Mouse (Mus musculus) CH12.LX (cell line): ENCODE data around the gene Cdk2. TPM values are rescaled to one million over a fixed set of nuclear protein-coding genes. Genes with fewer than 3 reads are reported as not detected.

Experiments
- DNase-seq: peaks from one replicate; pipeline ENCODE4 v3.0.0-alpha.2; 2013; ENCODE audit errors: extremely low read depth
- H3K27ac ChIP-seq: 2 replicates; pipeline ENCODE4 v1.5.1; 2012; ENCODE audit warnings: low read depth, mild to moderate bottlenecking, control low read depth, moderate library complexity; ENCODE audit not compliant: insufficient read depth
- H3K27me3 ChIP-seq: replicated peaks from 2 replicates; pipeline ENCODE3; 2012; ENCODE audit warnings: inconsistent platforms
- H3K36me3 ChIP-seq, 2 experiments: replicated peaks in 1 of 2; 2 replicates each; pipeline versions ENCODE3 to v1.6.1; 2012; ENCODE audit warnings: inconsistent platforms in 1 of 2, low read length in 1 of 2, mild to moderate bottlenecking in 1 of 2, mixed read lengths in 1 of 2, moderate library complexity in 1 of 2; ENCODE audit not compliant: control insufficient read depth in 1 of 2, insufficient read depth in 1 of 2
- H3K4me1 ChIP-seq, 2 experiments: 2 replicates each; pipeline ENCODE4 v1.6.1; 2012; ENCODE audit warnings: inconsistent platforms in 1 of 2, moderate library complexity in 1 of 2; ENCODE audit not compliant: insufficient read depth in 2 of 2, control insufficient read depth in 1 of 2
- H3K4me2 ChIP-seq: 2 replicates; pipeline ENCODE4 v1.6.1; 2012; ENCODE audit warnings: low read depth, mild to moderate bottlenecking, control low read depth; ENCODE audit not compliant: poor library complexity, insufficient read depth, severe bottlenecking
- H3K4me3 ChIP-seq, 3 experiments: fragments of 150-350 bp in 1 of 3; sonication (generic) in 1 of 3; replicated peaks in 1 of 3; 2 replicates each; pipeline versions ENCODE3 to v1.5.1; 2011 to 2012; ENCODE audit warnings: low read depth in 2 of 3, low read length in 2 of 3, mild to moderate bottlenecking in 2 of 3, moderate library complexity in 2 of 3, control low read depth in 1 of 3, improper control_type of control experiment in 1 of 3, inconsistent platforms in 1 of 3, mixed read lengths in 1 of 3; ENCODE audit not compliant: poor library complexity in 1 of 3
- H3K79me2 ChIP-seq: replicated peaks from 2 replicates; pipeline ENCODE4 v1.6.1; 2012; ENCODE audit warnings: mild to moderate bottlenecking, moderate library complexity; ENCODE audit not compliant: control insufficient read depth, poor library complexity, insufficient read depth, severe bottlenecking; ENCODE audit errors: extremely low read depth
- H3K9ac ChIP-seq: 2 replicates; pipeline ENCODE4 v1.6.1; 2012; ENCODE audit warnings: low read depth, mild to moderate bottlenecking, control low read depth, moderate library complexity; ENCODE audit not compliant: insufficient read depth
- H3K9me3 ChIP-seq: replicated peaks from 2 replicates; pipeline ENCODE3; 2012; ENCODE audit warnings: low read length, inconsistent platforms, mixed read lengths
- CHD1 ChIP-seq: IDR thresholded peaks from 2 replicates; pipeline ENCODE4 v1.6.1; 2012; ENCODE audit warnings: low read depth, low read length, improper control_type of control experiment, inconsistent platforms
- CTCF ChIP-seq, 2 experiments: IDR thresholded peaks in 1 of 2; conservative IDR thresholded peaks in 1 of 2; 2 replicates each; pipeline ENCODE4 v1.5.1; 2011 to 2012; ENCODE audit warnings: low read depth in 2 of 2, low read length in 2 of 2, improper control_type of control experiment in 1 of 2, inconsistent platforms in 1 of 2, mild to moderate bottlenecking in 1 of 2, moderate library complexity in 1 of 2
- HCFC1 ChIP-seq: IDR thresholded peaks from 2 replicates; pipeline ENCODE4 v1.6.1; 2012; ENCODE audit warnings: low read depth, mild to moderate bottlenecking, inconsistent platforms, low read length, improper control_type of control experiment
- JUN ChIP-seq: IDR thresholded peaks from 2 replicates; pipeline ENCODE4 v1.6.1; 2011; ENCODE audit warnings: low read depth, mild to moderate bottlenecking, low read length, improper control_type of control experiment, moderate library complexity; ENCODE audit not compliant: insufficient read depth
- MAZ ChIP-seq: IDR thresholded peaks from 2 replicates; pipeline ENCODE4 v1.6.1; 2012; ENCODE audit warnings: low read depth, mild to moderate bottlenecking, inconsistent platforms, low read length, improper control_type of control experiment, moderate library complexity
- MYC ChIP-seq: IDR thresholded peaks from 2 replicates; pipeline ENCODE4 v1.6.1; 2011; ENCODE audit warnings: low read depth, mild to moderate bottlenecking, improper control_type of control experiment, low read length
- NELFE ChIP-seq: IDR thresholded peaks from 2 replicates; pipeline ENCODE4 v1.6.1; 2011; ENCODE audit warnings: low read depth, low read length, improper control_type of control experiment
- NRF1 ChIP-seq: IDR thresholded peaks from 2 replicates; pipeline ENCODE4 v1.6.1; 2014; ENCODE audit warnings: low read depth, mild to moderate bottlenecking, inconsistent platforms, low read length, improper control_type of control experiment, moderate library complexity
- PAX5 ChIP-seq: IDR thresholded peaks from 2 replicates; pipeline ENCODE4 v1.6.1; 2012; ENCODE audit warnings: low read length, inconsistent platforms, mixed read lengths
- POLR2A ChIP-seq: IDR thresholded peaks from 2 replicates; pipeline ENCODE4 v1.6.1; 2011; ENCODE audit warnings: low read depth, mild to moderate bottlenecking, improper control_type of control experiment, low read length
- POLR2AphosphoS2 ChIP-seq: IDR thresholded peaks from 2 replicates; pipeline ENCODE4 v1.6.1; 2011; ENCODE audit warnings: low read depth, low read length, improper control_type of control experiment
- RCOR1 ChIP-seq: conservative IDR thresholded peaks from 2 replicates; pipeline ENCODE4 v1.6.1; 2012; ENCODE audit warnings: low read depth, mild to moderate bottlenecking, inconsistent platforms, low read length, improper control_type of control experiment
- SIN3A ChIP-seq: IDR thresholded peaks from 2 replicates; pipeline ENCODE4 v1.6.1; 2012; ENCODE audit warnings: low read length, improper control_type of control experiment, inconsistent platforms
- SMC3 ChIP-seq: IDR thresholded peaks from 2 replicates; pipeline ENCODE4 v1.6.1; 2011; ENCODE audit warnings: low read depth, low read length, improper control_type of control experiment
- TBP ChIP-seq: conservative IDR thresholded peaks from 2 replicates; pipeline ENCODE4 v1.6.1; 2011; ENCODE audit warnings: low read depth, low read length, improper control_type of control experiment
- UBTF ChIP-seq: IDR thresholded peaks from 2 replicates; pipeline ENCODE4 v1.6.1; 2012; ENCODE audit warnings: low read depth, mild to moderate bottlenecking, inconsistent platforms, low read length, improper control_type of control experiment, moderate library complexity
- ZKSCAN1 ChIP-seq: IDR thresholded peaks from 2 replicates; pipeline ENCODE4 v1.6.1; 2012; ENCODE audit warnings: low read depth, inconsistent platforms, low read length, improper control_type of control experiment, borderline replicate concordance
- ZMIZ1 ChIP-seq: IDR thresholded peaks from 2 replicates; pipeline ENCODE4 v1.6.1; 2012; ENCODE audit warnings: low read depth, mild to moderate bottlenecking, inconsistent platforms, low read length, improper control_type of control experiment
- dilution Hi-C: fragments of 300-500 bp; cut with MboI; formaldehyde crosslinking; loops from 2 replicates; pipeline ENCODE4 v1.14.3; 2020; ENCODE audit warnings: low sequenced_read_pairs; ENCODE audit not compliant: extremely low pct_unique_long_range_greater_than_20kb, extremely low pct_ligation_motif_present
- in situ Hi-C: fragments of 300-500 bp; cut with MboI; formaldehyde crosslinking; loops from 3 replicates; pipeline ENCODE4 v1.14.3; 2019; ENCODE audit warnings: low sequenced_read_pairs, low pct_ligation_motif_present, low pct_unique_long_range_greater_than_20kb, mixed read lengths
- polyA plus RNA-seq: library from polyadenylated mRNA; unstranded; fragments of >175 nt; gene quantifications from 2 replicates; pipeline ENCODE4 v1.2.1, GENCODE M21; 2012; ENCODE audit warnings: low read depth; ENCODE audit not compliant: insufficient read length
- total RNA-seq, 2 experiments: library from RNA; depleted of rRNA; stranded (reverse); fragments of 300-350 nt in 1 of 2; fragments of >200 nt in 1 of 2; gene quantifications; 2 replicates each; pipeline ENCODE4 v1.2.3; 2012 to 2014

Cdk2 gene
- total and polyA plus RNA-seq, 3 experiments = 38.9 to 89.2 (median 79.3) TPM

DNA sequence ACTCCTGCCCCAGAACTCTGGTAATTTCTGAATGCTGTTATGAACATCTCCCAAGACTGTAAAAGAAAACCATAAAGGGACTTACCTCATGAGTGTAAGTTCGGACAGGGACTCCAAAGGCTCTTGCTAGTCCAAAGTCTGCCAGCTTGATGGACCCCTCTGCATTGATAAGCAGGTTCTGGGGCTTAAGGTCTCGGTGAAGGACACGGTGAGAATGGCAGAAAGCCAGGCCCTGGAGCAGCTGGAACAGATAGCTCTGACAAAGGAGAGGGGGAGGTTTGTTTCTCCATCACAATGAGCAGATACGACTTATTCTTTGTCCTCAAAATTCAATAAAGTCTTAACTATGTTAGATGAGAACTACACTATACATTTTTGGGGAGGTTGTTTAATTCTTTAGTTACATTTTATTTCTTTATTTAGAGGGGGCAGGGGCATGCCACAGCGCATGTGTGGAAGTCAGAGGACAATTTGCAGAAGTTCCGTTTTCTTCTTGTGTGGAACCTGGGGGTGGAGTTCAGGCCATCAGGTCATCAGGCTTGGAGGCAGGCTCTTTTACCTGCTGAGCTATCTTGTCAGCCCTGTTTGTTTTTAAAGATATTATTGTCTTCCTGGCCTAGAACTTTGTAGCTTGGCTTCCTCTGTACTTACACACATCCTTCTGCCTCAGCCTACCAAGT lies 2.4 kb downstream of the Cdk2 start:
- H3K9me3 ChIP-seq = no peaks in the 10 kb centered on the region
- peaks cover 3 to 54% of the 10 kb centered on the region in 2 experiments; a peak in 3 of 4 replicates for H3K4me1 ChIP-seq
- no peaks in the 10 kb centered on the region for H3K27me3 ChIP-seq

DNA sequence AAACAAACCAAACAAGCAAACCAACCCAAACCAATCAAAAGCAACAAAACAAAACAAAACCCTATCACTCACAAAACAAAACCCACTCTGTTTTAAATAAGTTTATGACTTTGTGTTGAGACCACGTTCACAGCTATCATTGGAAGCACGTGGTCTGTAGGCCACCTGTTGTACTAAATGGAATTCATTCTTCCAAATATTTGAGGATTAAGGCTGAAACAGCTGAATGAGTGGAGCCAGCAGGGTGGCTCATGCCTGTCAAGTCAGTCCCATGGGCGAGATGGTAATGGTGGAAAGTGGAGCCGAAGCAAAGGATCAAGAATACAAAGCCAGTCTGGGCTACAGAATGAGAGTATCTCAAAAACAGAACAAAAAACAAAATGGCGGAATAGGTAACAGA lies 4.1 kb downstream of the Cdk2 start:
- Histone ChIP-seq H3K36me3 (peaks cover 41 to 56% of the 10 kb centered on the region in 2 experiments), H3K9ac (no peak overlapping the region)

More for the DNA sequence above, 2.4 kb downstream of the Cdk2 start:
- no peak overlapping the region for H3K9ac ChIP-seq
- H3K4me3 ChIP-seq = peak overlapping the region in 1 of 3 experiments; percentile 30
- H3K79me2 ChIP-seq = peaks cover 22% of the 10 kb centered on the region
- dilution Hi-C loops (no loop called here), in situ Hi-C loops (no loop called here)
- no peak overlapping the region for H3K27ac ChIP-seq
- DNase-seq = peak; percentile 44
- H3K36me3 ChIP-seq = peaks cover 41 to 53% of the 10 kb centered on the region in 2 experiments
- 0 out of 2 replicates have a peak overlapping the region, but pooled peaks have one; percentile 8 for H3K4me2 ChIP-seq
- TF ChIP-seq NRF1 = peak; percentile 49; the same call in 1 of the 2 replicates
- TF ChIP-seq POLR2AphosphoS2 = no peak
- TF ChIP-seq, all 38 proteins: peak for 1

DNA sequence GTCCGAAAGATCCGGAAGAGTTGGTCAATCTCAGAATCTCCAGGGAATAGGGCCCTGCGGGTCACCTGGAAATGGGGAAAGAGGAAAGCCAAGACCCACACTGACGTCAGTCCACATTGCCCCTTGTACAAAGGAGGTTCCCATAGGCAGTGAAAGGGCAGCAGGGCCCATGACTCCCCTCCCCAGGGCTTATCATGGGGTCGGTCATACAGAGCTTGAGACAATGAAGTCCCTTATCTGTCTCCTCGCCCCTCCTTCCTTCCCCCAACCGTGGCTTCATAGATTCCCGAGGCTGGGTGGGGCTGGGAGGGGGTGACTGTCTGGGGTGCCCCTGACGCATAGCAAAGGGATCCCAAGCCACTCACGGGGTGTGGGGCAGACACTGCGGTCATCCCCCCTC lies 5.2 kb downstream of the Cdk2 start:
- dilution Hi-C loops = no loop called here
- in situ Hi-C loops = no loop called here
- peaks cover 0 to 49% of the 10 kb centered on the region in 2 experiments; a peak in 2 of 4 replicates for H3K4me1 ChIP-seq
- H3K36me3 ChIP-seq = peaks cover 41 to 56% of the 10 kb centered on the region in 2 experiments
- TF ChIP-seq SIN3A (no peak), ZKSCAN1 (no peak), SMC3 (no peak), CHD1 (no peak), POLR2A (no peak), NELFE (no peak), JUN (no peak), HCFC1 (no peak), MAZ (no peak), PAX5 (no peak), UBTF (no peak), TBP (no peak), MYC (no peak), CTCF (conservative IDR thresholded peaks at IDR 0.05 in 1 of 2, IDR thresholded peaks at IDR 0.05 in 1 of 2; ENCODE audit: low read depth in 2 of 2, low read length in 2 of 2) (no peak), ZMIZ1 (no peak), RCOR1 (no peak)
- H3K79me2 ChIP-seq = peaks cover 26% of the 10 kb centered on the region
- H3K9me3 ChIP-seq = no peaks in the 10 kb centered on the region
- no peak overlapping the region for H3K4me2 ChIP-seq
- DNase-seq = no peak
- H3K27me3 ChIP-seq = no peaks in the 10 kb centered on the region
- no peak overlapping the region for H3K27ac ChIP-seq
- no peak overlapping the region for H3K9ac ChIP-seq
- no peak overlapping the region for H3K4me3 ChIP-seq

More for the DNA sequence above, 4.1 kb downstream of the Cdk2 start:
- DNase-seq = no peak
- no peak overlapping the region for H3K4me3 ChIP-seq
- H3K9me3 ChIP-seq = no peaks in the 10 kb centered on the region
- no peak overlapping the region for H3K27ac ChIP-seq
- dilution Hi-C loops (no loop called here), in situ Hi-C loops (no loop called here)
- H3K79me2 ChIP-seq = peaks cover 22% of the 10 kb centered on the region
- H3K27me3 ChIP-seq = no peaks in the 10 kb centered on the region
- H3K4me1 ChIP-seq = peaks cover 0 to 49% of the 10 kb centered on the region in 2 experiments; a peak in 2 of 4 replicates
- no peak overlapping the region for H3K4me2 ChIP-seq
- TF ChIP-seq HCFC1 = no peak
